Comparison of ENCODE assay signal across 14 mouse cellular contexts in the genomic region with DNA sequence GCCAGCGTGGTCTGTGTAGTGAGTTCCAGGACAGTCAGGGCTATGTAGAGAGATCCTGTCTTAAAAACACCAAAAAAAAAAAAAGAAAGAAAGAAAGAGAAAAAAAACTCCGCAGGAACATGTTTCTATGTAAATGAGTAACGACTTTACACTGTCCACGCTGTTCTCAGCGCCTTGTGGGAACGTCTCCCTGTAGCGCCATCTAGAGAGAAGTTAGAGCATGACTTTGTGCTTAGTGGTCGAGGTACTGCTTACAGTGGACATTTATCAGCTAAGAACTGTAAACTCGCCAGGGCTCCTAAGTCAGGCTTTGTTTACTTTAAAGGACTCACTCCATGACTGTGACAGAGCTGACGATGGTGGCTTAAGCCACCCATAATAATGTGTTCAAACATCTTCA. TPM values are rescaled to one million over a fixed set of nuclear protein-coding genes. Genes with fewer than 3 reads are reported as not detected.
DNase-seq lines count a peak whose midpoint lies in the region; ATAC-seq and TF ChIP-seq lines count a peak whose summit lies in the region.
"Had no signal": no experiment of that assay in that cellular context is flagged by ENCODE, and none has a peak within 500 bp of the region (broad histone marks: within the 10 kb centered on the region; RNA-seq: fewer than 3 reads in every experiment).

No protein-coding gene starts in this region.

- no peak overlapping the region for H3K4me3 ChIP-seq in heart, adult 2 months
- H3K4me3 ChIP-seq in heart, embryonic 11.5 days (ENCODE audit: low read depth, low read length) = no peak overlapping the region
- no peak overlapping the region for H3K4me3 ChIP-seq in liver, embryonic 11.5 days (ENCODE audit: low read depth, low read length)
- H3K4me3 ChIP-seq in liver, embryonic 12.5 days = no peak overlapping the region
- no peak overlapping the region for H3K4me3 ChIP-seq in liver, embryonic 13.5 days (replicated peaks)
- no peak overlapping the region for H3K4me3 ChIP-seq in forebrain, embryonic 13.5 days
- H3K4me3 ChIP-seq: limb, embryonic 13.5 days had no signal

- no peaks in the 10 kb centered on the region for H3K79me2 ChIP-seq in heart, adult 2 months (replicated peaks; ENCODE audit: control insufficient read depth, insufficient read depth, low read length)

- no peak for TF ChIP-seq EP300 in heart, adult 2 months (IDR thresholded peaks at IDR 0.05; ENCODE audit: insufficient read depth, low read depth, low read length)

- H3K27me3 ChIP-seq in heart, adult 2 months (ENCODE audit: control insufficient read depth, insufficient read depth, low read length) = no peaks in the 10 kb centered on the region
- H3K27me3 ChIP-seq in heart, embryonic 11.5 days (ENCODE audit: control insufficient read depth, insufficient read depth, low read length) = no peaks in the 10 kb centered on the region
- H3K27me3 ChIP-seq in liver, embryonic 11.5 days (replicated peaks; ENCODE audit: control insufficient read depth, insufficient read depth, low read length) = no peaks in the 10 kb centered on the region
- H3K27me3 ChIP-seq in liver, embryonic 12.5 days (replicated peaks) = no peaks in the 10 kb centered on the region
- H3K27me3 ChIP-seq in liver, embryonic 13.5 days = no peaks in the 10 kb centered on the region
- no peaks in the 10 kb centered on the region for H3K27me3 ChIP-seq in forebrain, embryonic 13.5 days
- H3K27me3 ChIP-seq: limb, embryonic 13.5 days had no signal

- no peak for DNase-seq in heart, adult 2 months
- no peak for DNase-seq in liver, embryonic 11.5 days (ENCODE audit: low spot score)
- peak; percentile 71 for DNase-seq in R1 (ENCODE audit: low read depth, low spot score)
- DNase-seq in liver, embryonic 13.5 days = no peak
- no peak for DNase-seq in thymus, postnatal 14 days
- DNase-seq: adrenal gland, adult 8-10 months; cerebellum, adult 18-20 months; right cerebral cortex, postnatal 4 days had no signal

- no peak for TF ChIP-seq POLR2A in heart, adult 2 months (IDR thresholded peaks at IDR 0.05; ENCODE audit: insufficient read depth, low read depth, low read length)

- WGBS in heart, adult 2 months = 73% methylated on average over 10 of the region's 10 CpGs
- WGBS in heart, embryonic 11.5 days (ENCODE audit: insufficient replicate concordance) = 77% methylated on average over 10 of the region's 10 CpGs
- 74% methylated on average over 10 of the region's 10 CpGs for WGBS in liver, embryonic 11.5 days
- WGBS in liver, embryonic 12.5 days (ENCODE audit: insufficient replicate concordance) = 68% methylated on average over 10 of the region's 10 CpGs
- 66% methylated on average over 10 of the region's 10 CpGs for WGBS in liver, embryonic 13.5 days (ENCODE audit: insufficient replicate concordance)
- WGBS in forebrain, embryonic 13.5 days = 68% methylated on average over 10 of the region's 10 CpGs

- no peaks in the 10 kb centered on the region for H3K36me3 ChIP-seq in heart, adult 2 months (ENCODE audit: control insufficient read depth, insufficient read depth, low read length)
- peaks cover 25% of the 10 kb centered on the region for H3K36me3 ChIP-seq in heart, embryonic 11.5 days (ENCODE audit: control insufficient read depth, insufficient read depth, low read length)
- peaks cover 23% of the 10 kb centered on the region; the same call in 1 of the 2 replicates for H3K36me3 ChIP-seq in liver, embryonic 11.5 days (ENCODE audit: control insufficient read depth, insufficient read depth, low read length)
- H3K36me3 ChIP-seq in liver, embryonic 12.5 days = peaks cover 69% of the 10 kb centered on the region
- peaks cover 46% of the 10 kb centered on the region for H3K36me3 ChIP-seq in liver, embryonic 13.5 days
- H3K36me3 ChIP-seq in forebrain, embryonic 13.5 days (ENCODE audit: poor library complexity, severe bottlenecking) = peaks cover 95% of the 10 kb centered on the region

- TF ChIP-seq CTCF in heart, adult 2 months (IDR thresholded peaks at IDR 0.05) = peak; percentile 49

- H3K4me1 ChIP-seq in heart, adult 2 months (ENCODE audit: control insufficient read depth, insufficient read depth, low read length) = no peaks in the 10 kb centered on the region
- H3K4me1 ChIP-seq in heart, embryonic 11.5 days (ENCODE audit: control insufficient read depth, insufficient read depth, low read length) = no peaks in the 10 kb centered on the region
- H3K4me1 ChIP-seq in liver, embryonic 11.5 days (replicated peaks; ENCODE audit: control insufficient read depth, insufficient read depth, low read length) = no peaks in the 10 kb centered on the region
- no peaks in the 10 kb centered on the region for H3K4me1 ChIP-seq in liver, embryonic 12.5 days
- no peaks in the 10 kb centered on the region for H3K4me1 ChIP-seq in liver, embryonic 13.5 days (replicated peaks)
- H3K4me1 ChIP-seq in forebrain, embryonic 13.5 days = no peaks in the 10 kb centered on the region
- H3K4me1 ChIP-seq: limb, embryonic 13.5 days had no signal

- H3K9me3 ChIP-seq in heart, embryonic 11.5 days (replicated peaks; ENCODE audit: control insufficient read depth, low read length) = no peaks in the 10 kb centered on the region
- no peaks in the 10 kb centered on the region for H3K9me3 ChIP-seq in liver, embryonic 11.5 days (ENCODE audit: control insufficient read depth, low read length)
- no peaks in the 10 kb centered on the region for H3K9me3 ChIP-seq in liver, embryonic 12.5 days (replicated peaks)
- no peaks in the 10 kb centered on the region for H3K9me3 ChIP-seq in liver, embryonic 13.5 days (replicated peaks)
- H3K9me3 ChIP-seq in forebrain, embryonic 13.5 days (replicated peaks) = no peaks in the 10 kb centered on the region
- H3K9me3 ChIP-seq: limb, embryonic 13.5 days had no signal

- ATAC-seq in heart, embryonic 11.5 days (replicated peaks; ENCODE audit: insufficient number of reproducible peaks, low FRiP score, low TSS enrichment) = no peak
- ATAC-seq in liver, embryonic 11.5 days (replicated peaks; ENCODE audit: low FRiP score) = 0 out of 2 replicates have a peak, but pooled peaks have one; percentile 49
- ATAC-seq in liver, embryonic 12.5 days = no peak
- peak; percentile 52 for ATAC-seq in liver, embryonic 13.5 days (ENCODE audit: low read depth)
- no peak for ATAC-seq in forebrain, embryonic 13.5 days
- ATAC-seq: midbrain, embryonic 16.5 days had no signal

- intact Hi-C loops in heart, adult 2 months (cut with DNase I) = no loop called here

- no peak overlapping the region for H3K9ac ChIP-seq in heart, adult 2 months (ENCODE audit: low read depth, low read length)
- H3K9ac ChIP-seq in heart, embryonic 11.5 days (ENCODE audit: low read depth, low read length) = no peak overlapping the region
- H3K9ac ChIP-seq in liver, embryonic 11.5 days (ENCODE audit: low read depth, low read length) = no peak overlapping the region
- no peak overlapping the region for H3K9ac ChIP-seq in liver, embryonic 12.5 days
- no peak overlapping the region for H3K9ac ChIP-seq in liver, embryonic 13.5 days
- no peak overlapping the region for H3K9ac ChIP-seq in forebrain, embryonic 13.5 days
- H3K9ac ChIP-seq: hindbrain, embryonic 14.5 days; limb, embryonic 13.5 days had no signal

- no peak overlapping the region for H3K4me2 ChIP-seq in heart, embryonic 11.5 days
- H3K4me2 ChIP-seq in liver, embryonic 11.5 days = no peak overlapping the region
- H3K4me2 ChIP-seq in liver, embryonic 12.5 days = no peak overlapping the region
- no peak overlapping the region for H3K4me2 ChIP-seq in liver, embryonic 13.5 days
- no peak overlapping the region for H3K4me2 ChIP-seq in forebrain, embryonic 13.5 days
- H3K4me2 ChIP-seq: hindbrain, embryonic 14.5 days; limb, embryonic 13.5 days had no signal

- no peak overlapping the region for H3K27ac ChIP-seq in heart, adult 2 months
- no peak overlapping the region for H3K27ac ChIP-seq in heart, embryonic 11.5 days (ENCODE audit: low read depth, low read length)
- no peak overlapping the region for H3K27ac ChIP-seq in liver, embryonic 11.5 days (ENCODE audit: low read depth, low read length)
- H3K27ac ChIP-seq in liver, embryonic 12.5 days = no peak overlapping the region
- no peak overlapping the region for H3K27ac ChIP-seq in liver, embryonic 13.5 days
- H3K27ac ChIP-seq in forebrain, embryonic 13.5 days = no peak overlapping the region
- H3K27ac ChIP-seq: hindbrain, embryonic 14.5 days; limb, embryonic 13.5 days had no signal

RNA-seq across cellular contexts. Expression of a gene that starts 14.2 kb away (rescaled TPM):
- total RNA-seq in heart, adult 2 months (2021) = 10 to 100 TPM; 27.8 to 29.6 TPM
- polyA plus RNA-seq in heart, adult 2 months (2012; rRNA removed) = 26.3 and 36.6 TPM in 2 replicates
- polyA plus RNA-seq in heart, embryonic 11.5 days (2014; fragmentation: Nextera tagmentation; extraction: Ambion mirVana) = 27.0 and 27.5 TPM in 2 replicates
- 28.4 and 29.4 TPM in 2 replicates for polyA plus RNA-seq in liver, embryonic 11.5 days (2014; fragmentation: Nextera tagmentation; extraction: Ambion mirVana)
- polyA plus RNA-seq in liver, embryonic 12.5 days (2016; fragmentation: Nextera tagmentation; extraction: Ambion mirVana) = 19.2 and 19.9 TPM in 2 replicates
- polyA plus RNA-seq in liver, embryonic 13.5 days (2015; fragmentation: Nextera tagmentation; extraction: Ambion mirVana) = 14.4 and 16.5 TPM in 2 replicates
- polyA plus RNA-seq in forebrain, embryonic 13.5 days (2015; fragmentation: Nextera tagmentation; extraction: Ambion mirVana) = 34.8 and 37.7 TPM in 2 replicates

RNA-seq across cellular contexts. Expression of a gene that starts 16.7 kb away (rescaled TPM):
- total RNA-seq in heart, adult 2 months (2021) = 10 to 100 TPM; 63.9 to 85.2 TPM
- polyA plus RNA-seq in heart, adult 2 months (2012; rRNA removed) = 11.0 and 23.4 TPM in 2 replicates
- 111 and 122 TPM in 2 replicates for polyA plus RNA-seq in heart, embryonic 11.5 days (2014; fragmentation: Nextera tagmentation; extraction: Ambion mirVana)
- 180 and 202 TPM in 2 replicates for polyA plus RNA-seq in liver, embryonic 11.5 days (2014; fragmentation: Nextera tagmentation; extraction: Ambion mirVana)
- 131 and 136 TPM in 2 replicates for polyA plus RNA-seq in liver, embryonic 12.5 days (2016; fragmentation: Nextera tagmentation; extraction: Ambion mirVana)
- polyA plus RNA-seq in liver, embryonic 13.5 days (2015; fragmentation: Nextera tagmentation; extraction: Ambion mirVana) = 113 and 130 TPM in 2 replicates
- 151 and 159 TPM in 2 replicates for polyA plus RNA-seq in forebrain, embryonic 13.5 days (2015; fragmentation: Nextera tagmentation; extraction: Ambion mirVana)

RNA-seq across cellular contexts. Expression of a gene that starts 17.0 kb away (rescaled TPM):
- 10 to 100 TPM; 71.5 to 80.0 TPM for total RNA-seq in heart, adult 2 months (2021)
- 35.2 and 59.7 TPM in 2 replicates for polyA plus RNA-seq in heart, adult 2 months (2012; rRNA removed)
- 34.9 and 44.0 TPM in 2 replicates for polyA plus RNA-seq in heart, embryonic 11.5 days (2014; fragmentation: Nextera tagmentation; extraction: Ambion mirVana)
- polyA plus RNA-seq in liver, embryonic 11.5 days (2014; fragmentation: Nextera tagmentation; extraction: Ambion mirVana) = 41.0 and 49.6 TPM in 2 replicates
- 32.7 and 34.1 TPM in 2 replicates for polyA plus RNA-seq in liver, embryonic 12.5 days (2016; fragmentation: Nextera tagmentation; extraction: Ambion mirVana)
- polyA plus RNA-seq in liver, embryonic 13.5 days (2015; fragmentation: Nextera tagmentation; extraction: Ambion mirVana) = 21.3 and 25.9 TPM in 2 replicates
- polyA plus RNA-seq in forebrain, embryonic 13.5 days (2015; fragmentation: Nextera tagmentation; extraction: Ambion mirVana) = 18.0 and 21.0 TPM in 2 replicates

Comparison
In these comparisons a context has a peak if more than half of its experiments do, and no peak if none do; other contexts are left out.
1. ATAC-seq: peak in liver, embryonic 11.5 days (single experiment) and liver, embryonic 13.5 days (single experiment); none in heart, embryonic 11.5 days (single experiment), liver, embryonic 12.5 days (single experiment) and forebrain, embryonic 13.5 days (single experiment).